Mouse (Mus musculus) cerebellum, adult 11 months (tissue): ENCODE measurements at regions not wholly inside any gene's neighbourhood (a gene's known extent, or its start where the extent isn't known, plus 50 kb on each side); places are given as distances from the start of the nearest gene placed in this dataset.

Experiments
- DNase-seq: peaks from one replicate; pipeline ENCODE4 v3.0.0; 2022

DNA sequence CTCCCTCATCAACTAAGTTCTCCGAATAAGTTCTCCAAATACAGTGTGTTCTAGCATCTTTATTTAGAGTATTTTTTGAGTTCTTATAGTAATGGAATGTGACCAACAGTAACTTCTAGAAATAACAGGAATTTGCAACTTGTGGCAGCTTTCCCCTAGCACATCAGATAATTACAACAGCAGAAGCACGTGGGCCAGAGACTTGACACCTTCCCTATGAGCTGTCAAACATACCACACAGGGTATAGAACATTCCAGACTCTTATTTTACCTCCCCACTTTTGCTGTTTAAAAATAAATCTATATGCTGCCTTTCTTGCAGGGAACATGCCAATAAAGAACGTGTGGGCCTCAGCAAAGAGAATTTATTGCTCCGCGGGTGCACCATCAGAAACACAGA is 77.4 kb upstream of the Commd8 start:
- DNase-seq = no peak

GRCm38 (mm10) chr5:72244134-72244533 is 76.1 kb upstream of the Commd8 start:
- DNase-seq = peak; percentile 8

DNA sequence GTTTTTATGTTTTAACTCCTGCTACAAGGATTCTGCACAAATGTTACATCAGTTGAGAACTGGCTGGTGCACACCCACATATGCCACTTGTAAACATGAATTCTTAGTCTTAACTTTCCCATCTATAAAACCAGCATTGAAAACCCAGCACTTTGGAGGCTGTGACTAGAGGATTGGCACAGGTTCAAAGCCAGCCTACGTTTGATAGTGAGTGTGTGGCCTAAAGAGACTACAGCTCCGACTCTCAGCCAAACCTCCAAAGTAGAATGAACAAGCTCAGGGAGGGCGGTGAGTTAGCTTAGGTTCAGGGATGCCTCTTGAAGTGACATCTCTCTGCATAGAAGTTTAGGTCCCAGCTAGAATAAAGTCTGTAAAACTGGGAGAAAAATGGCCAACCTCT is 75.0 kb upstream of the Commd8 start:
- DNase-seq = no peak

DNA sequence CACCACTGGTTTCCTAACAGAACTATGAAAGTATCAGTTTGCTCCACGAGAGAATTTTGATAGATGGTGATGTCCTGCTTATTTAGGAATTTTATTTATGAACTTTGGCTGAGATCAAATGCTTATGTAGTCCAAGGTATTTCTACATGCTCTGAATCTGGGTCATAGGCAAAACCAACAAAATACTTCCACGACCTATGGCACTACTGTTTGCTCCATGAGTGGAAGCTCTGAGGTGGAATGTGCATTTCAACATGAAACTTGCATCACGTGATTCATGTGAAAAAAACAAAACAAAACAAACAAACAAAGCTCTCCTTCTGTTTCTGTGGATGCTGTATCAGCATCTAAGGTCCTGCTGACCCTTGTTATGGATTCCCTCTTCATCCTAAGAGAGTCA is 73.5 kb upstream of the Commd8 start:
- no peak for DNase-seq

DNA sequence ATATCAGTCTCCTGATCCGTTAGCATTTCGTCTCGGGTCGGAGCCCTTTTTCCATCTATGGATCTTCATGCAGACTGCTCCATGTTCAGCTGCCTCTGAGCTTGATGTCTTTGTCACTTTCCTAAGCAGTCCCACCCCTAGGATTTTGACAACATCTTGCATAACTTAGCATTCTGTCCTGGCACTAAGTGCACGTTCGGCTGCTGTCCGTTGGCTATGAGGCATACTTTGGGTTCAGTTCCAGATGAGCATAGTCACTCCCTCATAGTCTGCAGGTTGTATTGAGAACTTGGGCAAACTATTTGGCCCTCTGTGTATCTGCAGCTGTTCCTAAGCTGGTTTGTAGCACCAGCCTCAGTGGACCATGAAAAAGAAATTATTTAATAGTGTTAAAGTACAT is 72.3 kb upstream of the Commd8 start:
- no peak for DNase-seq

- no peak for DNase-seq
Measured at GRCm38 (mm10) chr5:72227002-72227401, 59.0 kb upstream of the Commd8 start.

DNA sequence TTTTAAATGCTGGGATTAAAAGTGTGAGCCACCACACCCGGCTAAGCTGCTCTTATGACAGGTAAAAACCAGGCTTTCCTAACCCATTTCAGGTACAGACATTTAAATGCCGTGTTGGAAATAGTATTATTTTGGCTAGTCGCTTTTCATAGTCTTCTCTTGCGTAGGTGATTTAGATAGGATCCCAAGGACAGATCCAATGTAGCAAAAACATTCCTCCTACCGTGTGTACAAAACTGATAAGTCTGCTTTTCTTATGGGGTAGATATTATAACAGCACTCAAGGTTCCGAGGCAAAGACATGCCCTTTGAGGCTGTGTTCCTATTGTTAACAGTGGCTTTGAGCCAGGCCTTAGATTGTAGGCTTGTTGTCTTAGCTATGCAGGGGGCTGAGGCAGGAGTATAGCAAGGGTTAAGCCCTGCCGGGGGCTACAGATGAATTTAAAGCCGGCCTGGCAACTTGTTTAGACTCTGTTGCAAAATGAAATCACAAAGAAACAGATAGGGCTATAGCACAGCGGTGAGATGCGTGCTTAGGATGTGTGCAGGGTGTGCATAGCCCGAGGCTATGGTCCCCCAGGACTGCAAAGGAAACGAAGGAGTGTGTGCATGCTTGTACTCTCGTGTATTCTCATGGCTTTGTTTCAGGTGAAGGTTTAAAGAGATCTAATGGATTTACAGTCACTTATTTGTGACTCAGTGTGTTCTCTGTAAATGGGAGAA is 57.7 kb upstream of the Commd8 start:
- no peak for DNase-seq

GRCm38 (mm10) chr5:72225056-72225455 is 57.1 kb upstream of the Commd8 start:
- no peak for DNase-seq

DNA sequence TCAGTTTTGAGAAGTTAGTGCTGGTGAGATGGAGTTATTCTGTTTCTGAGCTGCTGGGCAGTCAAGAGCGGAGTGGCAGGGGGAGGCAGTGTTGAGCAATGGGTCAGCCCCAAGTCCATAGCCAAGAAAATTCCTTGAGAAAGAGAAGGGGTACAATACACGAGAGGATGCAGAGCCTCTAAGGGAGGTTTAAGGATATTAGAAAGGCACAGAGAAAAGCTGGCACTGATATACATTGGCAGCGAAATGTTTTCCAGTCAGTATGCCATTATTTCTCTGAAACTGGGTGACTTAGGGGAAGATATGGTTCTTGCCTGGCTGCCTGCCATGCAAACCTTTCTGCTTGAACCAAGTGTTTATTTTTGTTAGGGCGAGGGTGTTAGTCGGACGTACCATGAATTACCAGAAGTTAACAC is 56.6 kb upstream of the Commd8 start:
- no peak for DNase-seq

GRCm38 (mm10) chr5:72222902-72223301 is 54.9 kb upstream of the Commd8 start:
- DNase-seq = no peak

GRCm38 (mm10) chr5:72219697-72220096 is 51.7 kb upstream of the Commd8 start:
- DNase-seq = no peak

GRCm38 (mm10) chr5:72219248-72219647 is 51.3 kb upstream of the Commd8 start:
- DNase-seq = no peak
